Mouse (Mus musculus): ENCODE data around the gene Cpox.

- TF ChIP-seq CTCF (IDR thresholded peaks at IDR 0.05; ENCODE audit: borderline replicate concordance, extremely low read depth, insufficient read depth, insufficient read length): no peak
- TF ChIP-seq POLR2A (IDR thresholded peaks at IDR 0.05; ENCODE audit: borderline replicate concordance, extremely low read depth, insufficient read depth, insufficient read length, poor library complexity, severe bottlenecking): no peak
Observed at GRCm38 (mm10) chr16:58678660-58679059, 8.6 kb downstream of the Cpox start.
